Mouse (Mus musculus) hindbrain, embryonic 11.5 days (tissue): ENCODE data around the gene Ccdc36. TPM values are rescaled to one million over a fixed set of nuclear protein-coding genes. Genes with fewer than 3 reads are reported as not detected.

Experiments
- ATAC-seq: fragments of 200-750 bp; cut with Nextera tagmentation; 2 replicates; pipeline ENCODE4 v1.8.0; 2017; ENCODE audit warnings: mild to moderate bottlenecking, moderate TSS enrichment, moderate library complexity; ENCODE audit not compliant: low FRiP score
- DNase-seq: peaks from one replicate; pipeline ENCODE4 v3.0.0-alpha.2; 2015; ENCODE audit warnings: low spot score
- H3K27ac ChIP-seq: fragments of 300-500 bp; sonication (generic); 2 replicates; pipeline ENCODE4 v1.5.1; 2014; ENCODE audit warnings: mild to moderate bottlenecking, low read depth, low read length
- H3K27me3 ChIP-seq: fragments of 300-500 bp; sonication (generic); 2 replicates; pipeline ENCODE4 v1.6.1; 2014; ENCODE audit warnings: mild to moderate bottlenecking, low read length, moderate library complexity, mixed read lengths; ENCODE audit not compliant: control insufficient read depth, insufficient read depth
- H3K36me3 ChIP-seq: fragments of 300-500 bp; sonication (generic); 2 replicates; pipeline ENCODE4 v1.6.1; 2014; ENCODE audit warnings: mild to moderate bottlenecking, low read length, moderate library complexity, mixed read lengths; ENCODE audit not compliant: control insufficient read depth, insufficient read depth
- H3K4me1 ChIP-seq: fragments of 300-500 bp; sonication (generic); replicated peaks from 2 replicates; pipeline ENCODE4 v1.6.1; 2014; ENCODE audit warnings: low read length, mixed read lengths; ENCODE audit not compliant: control insufficient read depth, insufficient read depth
- H3K4me2 ChIP-seq: fragments of 300-500 bp; sonication (generic); replicated peaks from 2 replicates; pipeline ENCODE4 v1.6.1; 2014; ENCODE audit warnings: mild to moderate bottlenecking, low read depth, low read length
- H3K4me3 ChIP-seq: fragments of 300-500 bp; sonication (generic); 2 replicates; pipeline ENCODE4 v1.5.1; 2014; ENCODE audit warnings: low read depth, low read length
- H3K9ac ChIP-seq: fragments of 300-500 bp; sonication (generic); 2 replicates; pipeline ENCODE4 v1.6.1; 2014; ENCODE audit warnings: low read depth, low read length
- H3K9me3 ChIP-seq: fragments of 300-500 bp; sonication (generic); 2 replicates; pipeline ENCODE4 v1.6.1; 2016; ENCODE audit warnings: low read length; ENCODE audit not compliant: control insufficient read depth
- WGBS: fragments of 180-500 bp; shearing (Covaris S2); extraction: QIAGEN DNeasy Blood & Tissue Kit; methylation state at CpG from one replicate; pipeline ENCODE4 v1.1.7; 2014; 5-methylcytosine and 5-hydroxymethylcytosine counted together
- polyA plus RNA-seq: library from polyadenylated mRNA; unstranded; fragments of >200 nt; fragmentation: Nextera tagmentation; extraction: Ambion mirVana; gene quantifications from 2 replicates; pipeline ENCODE4 v1.2.1, GENCODE M21; 2014

The Ccdc36 gene
- polyA plus RNA-seq, 1 experiment from 2014 or later: 1.6 TPM

GRCm38 (mm10) chr9:108398324-108398723 lies 30.0 kb downstream of the Ccdc36 start:
- Histone ChIP-seq H3K27ac (no peak overlapping the region), H3K4me1 (no peaks in the 10 kb centered on the region), H3K9ac (no peak overlapping the region), H3K36me3 (no peaks in the 10 kb centered on the region), H3K4me2 (no peak overlapping the region), H3K27me3 (no peaks in the 10 kb centered on the region), H3K4me3 (no peak overlapping the region), H3K9me3 (no peaks in the 10 kb centered on the region)
- ATAC-seq (no peak), DNase-seq (no peak)
- WGBS: 97% methylated on average over 3 of the region's 3 CpGs

- H3K27ac ChIP-seq: no peak overlapping the region
- no peaks in the 10 kb centered on the region for H3K27me3 ChIP-seq
- WGBS: 100% methylated on average over 1 of the region's 1 CpGs
- H3K4me1 ChIP-seq: no peaks in the 10 kb centered on the region
- 0 out of 2 replicates have a peak, but pooled peaks cover 2% of the 10 kb centered on the region for H3K36me3 ChIP-seq
- no peaks in the 10 kb centered on the region for H3K9me3 ChIP-seq
- H3K4me3 ChIP-seq: no peak overlapping the region
- DNase-seq: no peak
- no peak for ATAC-seq
- H3K9ac ChIP-seq: no peak overlapping the region
- H3K4me2 ChIP-seq: no peak overlapping the region
Observed at GRCm38 (mm10) chr9:108395427-108395826, 32.9 kb downstream of the Ccdc36 start.

GRCm38 (mm10) chr9:108394191-108394590 lies 34.1 kb downstream of the Ccdc36 start:
- Histone ChIP-seq H3K4me3 (no peak overlapping the region), H3K27ac (no peak overlapping the region), H3K27me3 (no peaks in the 10 kb centered on the region), H3K9me3 (no peaks in the 10 kb centered on the region), H3K9ac (no peak overlapping the region), H3K36me3 (0 out of 2 replicates have a peak, but pooled peaks cover 3% of the 10 kb centered on the region), H3K4me2 (no peak overlapping the region), H3K4me1 (no peaks in the 10 kb centered on the region)
- DNase-seq: no peak
- no peak for ATAC-seq
- 97% methylated on average over 6 of the region's 6 CpGs for WGBS

- Histone ChIP-seq H3K4me2 (no peak within 1 kb of the TSS), H3K9me3 (no peaks in the 10 kb centered on the region), H3K27me3 (no peaks in the 10 kb centered on the region), H3K4me3 (no peak within 1 kb of the TSS), H3K36me3 (peaks cover 11% of the 10 kb centered on the region; the same call in 1 of the 2 replicates), H3K27ac (no peak within 1 kb of the TSS), H3K9ac (no peak within 1 kb of the TSS), H3K4me1 (no peaks in the 10 kb centered on the region)
- no peak for ATAC-seq
- WGBS: 53% methylated on average over 18 of the region's 18 CpGs
- peak; percentile 27 for DNase-seq
Observed at GRCm38 (mm10) chr9:108392676-108393075, 35.6 kb downstream of the Ccdc36 start, which contains the start of gene 1700102P08Rik. 1700102P08Rik (plus strand) TSS chr9:108392805.

GRCm38 (mm10) chr9:108389220-108389619 lies 39.1 kb downstream of the Ccdc36 start:
- H3K9me3 ChIP-seq: no peaks in the 10 kb centered on the region
- no peak overlapping the region for H3K4me2 ChIP-seq
- no peaks in the 10 kb centered on the region for H3K27me3 ChIP-seq
- H3K36me3 ChIP-seq: peaks cover 16% of the 10 kb centered on the region; the same call in 1 of the 2 replicates
- WGBS: 86% methylated on average over 6 of the region's 6 CpGs
- no peak for DNase-seq
- no peaks in the 10 kb centered on the region for H3K4me1 ChIP-seq
- H3K27ac ChIP-seq: no peak overlapping the region
- no peak overlapping the region for H3K4me3 ChIP-seq
- H3K9ac ChIP-seq: no peak overlapping the region
- no peak for ATAC-seq

GRCm38 (mm10) chr9:108388601-108389000 lies 39.7 kb downstream of the Ccdc36 start:
- Histone ChIP-seq H3K27me3 (no peaks in the 10 kb centered on the region), H3K27ac (no peak overlapping the region), H3K4me3 (no peak overlapping the region), H3K36me3 (peaks cover 18% of the 10 kb centered on the region; the same call in 1 of the 2 replicates), H3K9ac (no peak overlapping the region), H3K4me2 (no peak overlapping the region), H3K9me3 (no peaks in the 10 kb centered on the region), H3K4me1 (no peaks in the 10 kb centered on the region)
- ATAC-seq (no peak), DNase-seq (no peak)
- WGBS: 85% methylated on average over 10 of the region's 10 CpGs

GRCm38 (mm10) chr9:108386816-108387215 lies 41.5 kb downstream of the Ccdc36 start:
- ATAC-seq (no peak), DNase-seq (no peak)
- no peaks in the 10 kb centered on the region for H3K4me1 ChIP-seq
- H3K4me2 ChIP-seq: no peak overlapping the region
- H3K27me3 ChIP-seq: no peaks in the 10 kb centered on the region
- H3K9me3 ChIP-seq: no peaks in the 10 kb centered on the region
- H3K9ac ChIP-seq: no peak overlapping the region
- H3K36me3 ChIP-seq: peaks cover 20% of the 10 kb centered on the region; the same call in 1 of the 2 replicates
- no peak overlapping the region for H3K27ac ChIP-seq
- WGBS: 89% methylated on average over 4 of the region's 4 CpGs
- H3K4me3 ChIP-seq: no peak overlapping the region

GRCm38 (mm10) chr9:108385006-108385405 lies 43.3 kb downstream of the Ccdc36 start:
- Histone ChIP-seq H3K4me1 (no peaks in the 10 kb centered on the region), H3K27ac (no peak overlapping the region), H3K4me3 (no peak overlapping the region), H3K9me3 (no peaks in the 10 kb centered on the region), H3K36me3 (peaks cover 17% of the 10 kb centered on the region), H3K27me3 (no peaks in the 10 kb centered on the region), H3K4me2 (no peak overlapping the region), H3K9ac (no peak overlapping the region)
- DNase-seq (no peak), ATAC-seq (no peak)
- 83% methylated on average over 7 of the region's 7 CpGs for WGBS

- H3K9me3 ChIP-seq: no peaks in the 10 kb centered on the region
- no peaks in the 10 kb centered on the region for H3K27me3 ChIP-seq
- peaks cover 21% of the 10 kb centered on the region for H3K36me3 ChIP-seq
- 94% methylated on average over 9 of the region's 9 CpGs for WGBS
- H3K4me2 ChIP-seq: no peak overlapping the region
- no peak overlapping the region for H3K27ac ChIP-seq
- H3K4me1 ChIP-seq: no peaks in the 10 kb centered on the region
- ATAC-seq (no peak), DNase-seq (no peak)
- H3K4me3 ChIP-seq: no peak overlapping the region
- no peak overlapping the region for H3K9ac ChIP-seq
Observed at GRCm38 (mm10) chr9:108381382-108381781, 46.9 kb downstream of the Ccdc36 start.
